Mouse (Mus musculus): Measurements from ENCODE around the gene Pus7.

The Pus7 gene

GRCm38 (mm10) chr5:23771105-23771504 is 12.4 kb downstream of the Pus7 start:
- no peaks in the 10 kb centered on the region for H3K9me3 ChIP-seq (ENCODE audit: low read length)
- TF ChIP-seq POU5F1 (IDR thresholded peaks at IDR 0.05; ENCODE audit: borderline replicate concordance, low read length) = no peak
- no peak for TF ChIP-seq NANOG (IDR thresholded peaks at IDR 0.05; ENCODE audit: borderline replicate concordance, low read length)
- TF ChIP-seq CTCF (conservative IDR thresholded peaks at IDR 0.05; ENCODE audit: low read length) = no peak

GRCm38 (mm10) chr5:23764557-23764956 is 19.0 kb downstream of the Pus7 start:
- H3K36me3 ChIP-seq (ENCODE audit: insufficient read depth, low read length) = peaks cover 78% of the 10 kb centered on the region
- no peak for TF ChIP-seq NANOG (IDR thresholded peaks at IDR 0.05; ENCODE audit: borderline replicate concordance, low read length)
- TF ChIP-seq POU5F1 (IDR thresholded peaks at IDR 0.05; ENCODE audit: borderline replicate concordance, low read length) = no peak
- no peak for TF ChIP-seq CTCF (conservative IDR thresholded peaks at IDR 0.05; ENCODE audit: low read length)
- H3K9me3 ChIP-seq (ENCODE audit: low read length) = no peaks in the 10 kb centered on the region
- H3K4me3 ChIP-seq (replicated peaks; ENCODE audit: low read length) = no peak overlapping the region
- H3K4me1 ChIP-seq (replicated peaks; ENCODE audit: low read depth, low read length) = peaks cover 3% of the 10 kb centered on the region; the same call in 1 of the 2 replicates
- no peaks in the 10 kb centered on the region for H3K27me3 ChIP-seq (ENCODE audit: insufficient read depth, low read length)

More at GRCm38 (mm10) chr5:23771105-23771504, 12.4 kb downstream of the Pus7 start:
- Histone ChIP-seq H3K36me3 (ENCODE audit: insufficient read depth, low read length) (peaks cover 69% of the 10 kb centered on the region), H3K4me1 (replicated peaks; ENCODE audit: low read depth, low read length) (peaks cover 23% of the 10 kb centered on the region), H3K27me3 (ENCODE audit: insufficient read depth, low read length) (no peaks in the 10 kb centered on the region), H3K4me3 (replicated peaks; ENCODE audit: low read length) (no peak overlapping the region)

GRCm38 (mm10) chr5:23762531-23762930 is 21.0 kb downstream of the Pus7 start:
- H3K36me3 ChIP-seq (ENCODE audit: insufficient read depth, low read length) = peaks cover 84% of the 10 kb centered on the region
- peaks cover 6% of the 10 kb centered on the region for H3K4me1 ChIP-seq (replicated peaks; ENCODE audit: low read depth, low read length)
- no peak overlapping the region for H3K4me3 ChIP-seq (replicated peaks; ENCODE audit: low read length)
- no peaks in the 10 kb centered on the region for H3K27me3 ChIP-seq (ENCODE audit: insufficient read depth, low read length)
- no peaks in the 10 kb centered on the region for H3K9me3 ChIP-seq (ENCODE audit: low read length)
- TF ChIP-seq CTCF (conservative IDR thresholded peaks at IDR 0.05; ENCODE audit: low read length) = no peak
- TF ChIP-seq NANOG (IDR thresholded peaks at IDR 0.05; ENCODE audit: borderline replicate concordance, low read length) = no peak
- TF ChIP-seq POU5F1 (IDR thresholded peaks at IDR 0.05; ENCODE audit: borderline replicate concordance, low read length) = no peak

GRCm38 (mm10) chr5:23758633-23759032 is 24.9 kb downstream of the Pus7 start:
- TF ChIP-seq NANOG (IDR thresholded peaks at IDR 0.05; ENCODE audit: borderline replicate concordance, low read length) = no peak
- TF ChIP-seq CTCF (conservative IDR thresholded peaks at IDR 0.05; ENCODE audit: low read length) = peak; percentile 9; the same call in 1 of the 2 replicates
- TF ChIP-seq POU5F1 (IDR thresholded peaks at IDR 0.05; ENCODE audit: borderline replicate concordance, low read length) = no peak
- peaks cover 39% of the 10 kb centered on the region for H3K4me1 ChIP-seq (replicated peaks; ENCODE audit: low read depth, low read length)

GRCm38 (mm10) chr5:23756368-23756767 is 27.1 kb downstream of the Pus7 start:
- peak; percentile 76 for TF ChIP-seq CTCF (conservative IDR thresholded peaks at IDR 0.05; ENCODE audit: low read length)
- TF ChIP-seq NANOG (IDR thresholded peaks at IDR 0.05; ENCODE audit: borderline replicate concordance, low read length) = no peak
- Histone ChIP-seq H3K9me3 (ENCODE audit: low read length) (no peaks in the 10 kb centered on the region), H3K4me3 (replicated peaks; ENCODE audit: low read length) (no peak overlapping the region), H3K27me3 (ENCODE audit: insufficient read depth, low read length) (no peaks in the 10 kb centered on the region), H3K4me1 (replicated peaks; ENCODE audit: low read depth, low read length) (peaks cover 45% of the 10 kb centered on the region), H3K36me3 (ENCODE audit: insufficient read depth, low read length) (peaks cover 66% of the 10 kb centered on the region)

More at GRCm38 (mm10) chr5:23758633-23759032, 24.9 kb downstream of the Pus7 start:
- H3K9me3 ChIP-seq (ENCODE audit: low read length) = no peaks in the 10 kb centered on the region
- H3K4me3 ChIP-seq (replicated peaks; ENCODE audit: low read length) = no peak overlapping the region
- H3K27me3 ChIP-seq (ENCODE audit: insufficient read depth, low read length) = no peaks in the 10 kb centered on the region
- H3K36me3 ChIP-seq (ENCODE audit: insufficient read depth, low read length) = peaks cover 71% of the 10 kb centered on the region

- no peaks in the 10 kb centered on the region for H3K27me3 ChIP-seq (ENCODE audit: insufficient read depth, low read length)
- no peak for TF ChIP-seq POU5F1 (IDR thresholded peaks at IDR 0.05; ENCODE audit: borderline replicate concordance, low read length)
- no peak for TF ChIP-seq CTCF (conservative IDR thresholded peaks at IDR 0.05; ENCODE audit: low read length)
- TF ChIP-seq NANOG (IDR thresholded peaks at IDR 0.05; ENCODE audit: borderline replicate concordance, low read length) = no peak
- peaks cover 52% of the 10 kb centered on the region for H3K4me1 ChIP-seq (replicated peaks; ENCODE audit: low read depth, low read length)
- peaks cover 69% of the 10 kb centered on the region for H3K36me3 ChIP-seq (ENCODE audit: insufficient read depth, low read length)
- H3K9me3 ChIP-seq (ENCODE audit: low read length) = no peaks in the 10 kb centered on the region
- no peak overlapping the region for H3K4me3 ChIP-seq (replicated peaks; ENCODE audit: low read length)
These were observed 27.9 kb downstream of the Pus7 start for GRCm38 (mm10) chr5:23755591-23755990.

GRCm38 (mm10) chr5:23749882-23750281 is 33.6 kb downstream of the Pus7 start:
- TF ChIP-seq POU5F1 (IDR thresholded peaks at IDR 0.05; ENCODE audit: borderline replicate concordance, low read length) = no peak
- TF ChIP-seq CTCF (conservative IDR thresholded peaks at IDR 0.05; ENCODE audit: low read length) = no peak
- TF ChIP-seq NANOG (IDR thresholded peaks at IDR 0.05; ENCODE audit: borderline replicate concordance, low read length) = no peak
- peaks cover 30% of the 10 kb centered on the region for H3K4me1 ChIP-seq (replicated peaks; ENCODE audit: low read depth, low read length)
- no peaks in the 10 kb centered on the region for H3K9me3 ChIP-seq (ENCODE audit: low read length)
- H3K27me3 ChIP-seq (ENCODE audit: insufficient read depth, low read length) = no peaks in the 10 kb centered on the region
- H3K36me3 ChIP-seq (ENCODE audit: insufficient read depth, low read length) = peaks cover 74% of the 10 kb centered on the region
- H3K4me3 ChIP-seq (replicated peaks; ENCODE audit: low read length) = no peak overlapping the region

GRCm38 (mm10) chr5:23743261-23743660 is 40.2 kb downstream of the Pus7 start:
- peaks cover 56% of the 10 kb centered on the region for H3K4me1 ChIP-seq (replicated peaks; ENCODE audit: low read depth, low read length)
- no peaks in the 10 kb centered on the region for H3K9me3 ChIP-seq (ENCODE audit: low read length)
- no peaks in the 10 kb centered on the region for H3K27me3 ChIP-seq (ENCODE audit: insufficient read depth, low read length)
- TF ChIP-seq CTCF (conservative IDR thresholded peaks at IDR 0.05; ENCODE audit: low read length) (no peak), POU5F1 (IDR thresholded peaks at IDR 0.05; ENCODE audit: borderline replicate concordance, low read length) (no peak), NANOG (IDR thresholded peaks at IDR 0.05; ENCODE audit: borderline replicate concordance, low read length) (no peak)
- peaks cover 94% of the 10 kb centered on the region for H3K36me3 ChIP-seq (ENCODE audit: insufficient read depth, low read length)
- H3K4me3 ChIP-seq (replicated peaks; ENCODE audit: low read length) = no peak overlapping the region

- Histone ChIP-seq H3K36me3 (ENCODE audit: insufficient read depth, low read length) (peaks cover 33% of the 10 kb centered on the region), H3K27me3 (ENCODE audit: insufficient read depth, low read length) (no peaks in the 10 kb centered on the region), H3K9me3 (ENCODE audit: low read length) (no peaks in the 10 kb centered on the region), H3K4me3 (replicated peaks; ENCODE audit: low read length) (peak overlapping the region; percentile 82), H3K4me1 (replicated peaks; ENCODE audit: low read depth, low read length) (peaks cover 72% of the 10 kb centered on the region)
- TF ChIP-seq CTCF (conservative IDR thresholded peaks at IDR 0.05; ENCODE audit: low read length) = no peak
- no peak for TF ChIP-seq POU5F1 (IDR thresholded peaks at IDR 0.05; ENCODE audit: borderline replicate concordance, low read length)
- no peak for TF ChIP-seq NANOG (IDR thresholded peaks at IDR 0.05; ENCODE audit: borderline replicate concordance, low read length)
These were observed 46.4 kb downstream of the Pus7 start for GRCm38 (mm10) chr5:23737111-23737510.

Measured in E14TG2a.4 (cell line).